Mouse (Mus musculus) c-Kit-positive CD71-negative TER-119-negative erythroid progenitor cells, embryonic 14.5 days (primary cell): ENCODE measurements at regions not wholly inside any gene's neighbourhood (a gene's known extent, or its start where the extent isn't known, plus 50 kb on each side); places are given as distances from the start of the nearest gene placed in this dataset.

Source experiments
- DNase-seq: peaks from one replicate; pipeline ENCODE4 v3.0.0-alpha.2; 2013; ENCODE audit warnings: low read depth

DNA sequence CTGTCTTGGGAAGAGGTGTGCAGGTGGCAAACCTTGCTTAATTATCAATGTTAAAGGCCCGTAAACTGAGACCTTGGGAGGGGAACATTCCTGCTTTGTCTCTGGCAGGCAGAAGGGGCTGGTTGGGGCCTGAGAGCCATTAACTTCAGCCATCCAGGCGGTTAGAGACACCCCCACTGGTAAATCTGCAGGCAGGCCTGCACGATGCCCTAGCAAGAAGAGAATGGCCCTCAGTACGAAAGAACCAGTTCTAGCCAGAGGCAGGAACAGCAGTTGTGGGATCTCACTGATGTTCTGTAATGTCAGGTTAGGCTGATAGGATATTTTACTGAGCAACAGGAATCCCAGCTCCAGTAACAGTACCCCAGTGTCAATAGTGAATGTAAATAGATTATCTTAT is 70.5 kb downstream of the Apip start:
- no peak for DNase-seq

DNA sequence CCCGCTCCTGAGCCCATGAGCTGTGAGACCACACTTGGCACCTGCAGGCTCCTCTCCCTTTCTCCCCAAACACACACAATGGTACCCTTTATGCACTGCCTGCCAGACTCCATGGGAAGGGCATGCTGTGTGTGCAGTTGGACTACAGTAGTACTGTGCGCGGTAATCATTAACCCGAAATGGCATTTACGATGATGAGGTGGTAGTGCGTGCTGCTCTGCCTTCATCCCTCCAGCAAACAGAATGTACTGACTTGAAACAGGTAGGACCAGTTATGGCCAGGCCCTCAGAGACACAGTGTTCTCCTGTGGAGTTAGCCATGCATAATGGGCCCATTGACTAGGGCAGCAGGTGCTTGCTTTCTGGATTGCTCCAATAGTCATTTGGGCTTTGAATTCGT is 70.9 kb downstream of the Apip start:
- no peak for DNase-seq

DNA sequence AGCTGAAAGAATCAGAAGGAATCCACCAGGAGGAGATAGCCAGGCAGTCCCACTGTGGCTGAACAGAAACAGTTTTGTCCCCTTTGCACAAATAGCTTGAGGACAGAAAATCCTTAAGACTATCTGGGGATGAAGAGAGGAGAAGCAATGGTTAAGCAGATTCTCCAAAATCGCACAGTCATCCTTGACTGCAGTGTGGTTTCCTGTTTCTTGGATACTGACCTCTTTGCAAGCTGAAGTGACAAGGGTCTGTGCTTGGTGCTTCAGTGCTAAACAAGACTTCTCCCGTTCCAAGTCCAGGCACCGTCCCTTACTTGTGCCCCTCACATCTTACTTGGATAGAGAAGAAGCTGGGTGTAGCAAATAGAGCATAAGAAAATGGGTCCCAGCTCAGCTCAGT is 71.6 kb downstream of the Apip start:
- peak; percentile 24 for DNase-seq

DNA sequence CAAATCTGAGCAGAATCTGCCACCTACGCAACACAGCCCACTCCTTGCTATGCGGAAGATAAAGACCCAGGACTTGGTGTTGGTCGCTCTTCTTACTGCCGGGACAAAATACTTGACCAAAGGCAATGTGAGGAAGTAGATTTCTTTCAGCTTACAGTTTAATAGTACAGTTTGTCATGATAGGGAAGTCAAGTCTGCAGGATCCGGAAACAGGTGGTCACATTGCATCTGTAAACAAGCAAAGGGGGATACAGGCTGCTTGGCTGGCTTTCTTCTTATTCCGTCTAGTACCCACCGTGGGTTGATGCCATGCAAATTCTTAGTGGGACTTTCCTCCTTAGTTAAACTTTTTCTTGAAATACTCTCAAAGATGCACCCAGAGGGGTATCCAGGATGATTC is 72.7 kb downstream of the Apip start:
- no peak for DNase-seq

DNA sequence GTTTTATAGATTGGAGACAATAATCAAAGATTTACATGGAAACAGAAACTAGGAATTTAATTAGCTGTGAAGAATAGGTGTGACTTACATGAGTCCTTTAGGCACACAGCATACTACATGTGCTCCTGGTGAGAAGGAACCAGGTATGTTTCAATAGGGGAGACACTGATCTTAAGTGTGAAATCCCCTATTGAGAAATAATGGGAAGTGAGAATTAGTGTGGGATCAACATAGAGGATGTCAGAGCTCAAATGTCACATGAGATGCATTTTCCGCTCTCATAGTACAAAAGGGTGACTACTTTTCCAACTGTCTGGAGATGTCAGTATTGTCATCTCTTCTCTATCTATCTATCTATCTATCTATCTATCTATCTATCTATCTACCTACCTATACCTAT is 79.8 kb downstream of the Apip start:
- no peak for DNase-seq

DNA sequence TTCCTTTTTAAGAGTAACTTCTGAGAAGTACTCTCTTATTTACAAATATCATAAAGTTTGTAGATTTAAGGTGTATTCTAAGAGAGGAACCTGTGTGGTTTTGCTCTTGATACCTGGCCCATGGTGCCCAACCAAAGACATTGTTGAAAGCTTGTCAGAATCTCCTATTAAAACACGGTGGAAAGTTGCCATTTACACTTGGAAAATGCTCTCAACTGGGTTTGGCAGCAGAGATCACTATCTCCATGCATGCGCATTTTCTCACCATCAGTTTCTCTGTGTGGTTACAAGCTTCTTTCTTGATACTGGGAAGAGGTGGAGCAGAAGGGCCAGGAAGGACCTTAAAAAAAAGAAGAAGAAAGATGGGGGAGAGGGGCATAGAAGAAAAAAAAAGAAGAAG is 94.3 kb downstream of the Apip start:
- no peak for DNase-seq

DNA sequence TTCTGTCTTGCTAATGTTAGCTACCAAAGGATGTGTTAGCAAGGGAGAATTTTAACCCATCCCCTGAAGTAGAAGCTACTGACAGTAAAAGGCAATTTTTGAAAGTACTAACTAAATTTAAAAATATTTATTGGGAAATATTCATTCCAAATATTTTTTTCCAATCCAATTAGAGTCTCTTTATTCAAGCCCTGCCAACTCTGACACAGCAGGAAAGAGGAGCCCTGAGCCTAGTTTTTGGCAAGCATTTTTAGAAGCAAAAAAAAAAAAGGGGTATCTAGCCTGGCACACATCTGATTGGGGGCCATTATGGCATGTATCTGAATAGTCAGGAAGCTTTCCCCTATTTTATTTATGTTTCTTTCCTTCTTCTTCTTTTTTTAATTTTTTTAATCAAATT is 94.8 kb downstream of the Apip start:
- DNase-seq: no peak

DNA sequence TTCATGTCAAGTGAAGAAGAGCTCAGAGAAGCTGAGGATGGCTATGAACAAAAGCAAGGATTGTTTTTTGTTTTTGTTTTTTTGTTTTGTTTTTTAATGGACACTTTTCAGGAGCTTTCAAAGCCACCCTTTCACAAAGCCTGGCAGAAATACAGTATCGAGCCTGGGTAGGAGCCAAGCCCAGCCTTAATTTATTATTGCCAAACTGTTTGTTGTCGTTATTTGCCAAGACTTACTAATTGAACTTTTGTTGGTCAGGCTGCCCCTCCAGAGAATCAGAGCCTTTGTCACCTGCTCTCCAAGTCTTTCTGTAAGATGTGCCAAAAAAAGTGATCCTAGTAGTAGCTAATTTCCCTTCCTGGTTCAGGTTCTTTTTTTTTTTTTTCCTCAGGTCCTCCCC is 103.9 kb downstream of the Apip start:
- no peak for DNase-seq

DNA sequence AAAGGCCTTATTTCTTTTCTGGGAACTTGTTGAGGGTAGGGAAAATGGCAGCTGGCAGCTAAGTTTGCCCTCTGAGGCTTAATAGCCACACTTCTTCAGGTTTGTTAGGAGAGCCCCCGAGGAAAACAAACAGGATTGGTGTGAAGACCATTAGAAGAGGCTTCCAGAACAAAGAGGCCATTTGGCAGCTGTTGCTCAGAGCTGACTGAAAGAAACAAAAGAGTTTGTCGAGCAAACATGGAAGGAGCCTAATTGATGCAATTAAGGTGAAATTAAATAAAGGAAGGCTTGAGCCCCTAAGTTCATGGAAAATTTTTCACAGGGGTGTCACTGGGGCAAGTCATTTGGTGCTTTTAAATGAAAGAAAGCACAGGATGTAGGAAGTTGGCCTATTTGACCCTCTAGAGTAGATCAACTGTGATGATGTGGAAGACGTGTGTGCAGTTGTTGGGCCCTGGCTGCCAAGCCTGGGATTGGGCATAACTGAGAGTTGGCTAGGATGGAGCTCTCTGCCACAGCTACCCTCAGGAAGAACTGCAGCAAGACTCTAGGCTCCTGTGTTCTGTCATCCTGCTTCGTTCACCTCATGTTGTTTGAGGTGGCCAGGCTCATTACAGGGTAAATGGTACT is 106.9 kb downstream of the Apip start:
- no peak for DNase-seq

DNA sequence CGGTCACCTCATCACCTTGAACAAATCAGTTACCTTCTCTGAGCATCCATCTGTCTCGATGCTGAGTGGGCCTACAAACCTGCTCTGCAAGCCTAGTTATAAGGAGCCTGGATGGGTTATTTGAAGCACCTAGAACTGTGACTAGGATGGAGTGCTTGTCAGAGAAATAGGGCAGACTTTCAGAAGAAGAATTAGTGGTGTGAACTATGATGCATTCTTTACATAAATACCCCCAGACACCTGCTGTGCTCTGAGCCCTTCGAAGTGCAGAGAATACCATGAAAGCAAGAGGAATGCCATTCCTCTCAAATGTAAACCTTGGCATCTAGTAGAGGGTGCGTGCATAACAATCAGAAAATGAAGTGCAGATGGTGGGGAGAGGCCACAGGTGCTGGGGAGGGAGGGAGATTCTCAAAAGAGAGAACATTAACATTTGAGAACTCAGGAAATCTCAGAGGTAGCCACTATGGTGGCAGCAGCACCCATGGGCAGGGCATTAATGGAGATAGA is 113.3 kb downstream of the Apip start:
- DNase-seq: no peak

DNA sequence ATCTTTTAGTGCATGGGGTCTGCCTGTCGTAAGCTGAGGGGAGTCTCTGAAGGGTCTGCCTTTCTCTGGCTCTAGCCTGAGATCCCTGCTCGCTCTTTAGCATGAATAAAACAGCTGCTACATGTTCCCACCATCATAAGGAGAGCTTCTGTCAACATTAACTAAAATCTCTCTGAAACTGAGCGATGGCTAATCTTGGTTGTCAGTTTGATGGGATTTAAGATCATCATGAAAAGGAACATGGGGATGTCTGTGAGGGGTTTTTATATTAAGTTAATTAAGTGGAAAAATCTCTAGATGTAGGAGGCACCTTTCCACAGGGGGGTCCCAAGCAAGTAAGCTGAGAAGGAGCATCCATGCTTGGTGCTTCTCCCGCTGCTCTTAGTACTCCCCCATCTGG is 110.5 kb downstream of the Ehf start:
- DNase-seq: no peak

DNA sequence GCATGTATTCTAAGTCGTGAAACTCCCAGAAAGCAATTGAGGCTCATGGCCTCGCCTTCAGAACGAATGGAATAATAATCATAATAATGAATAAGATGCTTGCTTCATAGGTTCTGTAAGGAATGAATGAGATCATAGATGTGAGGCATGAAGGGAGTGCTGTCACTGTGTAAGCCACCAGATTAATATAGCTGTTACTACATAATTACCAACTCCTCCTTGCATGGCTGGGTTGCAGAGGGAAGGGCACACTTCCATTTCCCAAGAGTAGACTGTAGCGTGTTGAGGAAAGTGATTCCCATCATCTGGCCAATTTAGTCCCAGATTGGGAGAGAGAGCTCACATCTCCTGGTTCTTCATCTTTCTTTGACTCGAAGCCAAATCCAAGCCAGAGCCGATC is 102.8 kb downstream of the Ehf start:
- DNase-seq: no peak

DNA sequence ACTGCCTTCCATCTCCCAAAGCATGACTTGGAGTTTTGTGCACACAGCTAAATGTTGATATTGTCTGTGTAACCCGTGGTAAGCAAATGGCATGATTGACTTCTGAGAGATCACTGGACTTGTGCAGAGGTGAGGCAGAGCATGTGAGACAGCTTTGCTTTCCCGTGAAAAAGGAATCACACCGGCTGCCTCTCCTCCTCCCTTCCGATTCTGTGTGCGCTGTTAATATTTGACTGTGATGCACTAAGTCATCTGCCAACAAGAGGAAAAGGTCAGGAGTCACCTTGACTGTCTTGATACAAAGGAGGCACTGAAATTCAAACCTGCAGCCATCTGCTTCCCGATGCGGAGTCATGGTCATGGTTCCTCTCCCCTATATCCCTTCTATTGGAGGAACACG is 98.0 kb downstream of the Ehf start:
- no peak for DNase-seq

DNA sequence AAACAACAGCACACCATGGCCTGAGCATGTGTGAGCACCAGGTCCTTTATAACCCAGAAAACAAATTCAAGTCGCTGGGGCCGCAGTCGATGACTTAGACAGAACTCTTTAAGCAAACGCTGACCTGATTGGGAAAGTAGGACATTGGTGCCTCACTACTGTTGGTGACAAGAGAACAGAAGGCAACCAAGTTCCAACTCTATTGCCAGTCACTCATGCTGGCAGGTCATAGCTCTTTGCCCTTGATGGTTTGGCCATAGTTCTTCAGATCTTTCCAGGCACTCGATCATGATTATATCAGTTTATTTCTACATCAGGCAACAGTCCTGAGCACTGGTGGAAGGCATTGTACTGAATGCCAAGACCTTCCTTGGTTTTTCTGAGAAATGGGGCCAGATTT is 94.7 kb downstream of the Ehf start:
- no peak for DNase-seq

DNA sequence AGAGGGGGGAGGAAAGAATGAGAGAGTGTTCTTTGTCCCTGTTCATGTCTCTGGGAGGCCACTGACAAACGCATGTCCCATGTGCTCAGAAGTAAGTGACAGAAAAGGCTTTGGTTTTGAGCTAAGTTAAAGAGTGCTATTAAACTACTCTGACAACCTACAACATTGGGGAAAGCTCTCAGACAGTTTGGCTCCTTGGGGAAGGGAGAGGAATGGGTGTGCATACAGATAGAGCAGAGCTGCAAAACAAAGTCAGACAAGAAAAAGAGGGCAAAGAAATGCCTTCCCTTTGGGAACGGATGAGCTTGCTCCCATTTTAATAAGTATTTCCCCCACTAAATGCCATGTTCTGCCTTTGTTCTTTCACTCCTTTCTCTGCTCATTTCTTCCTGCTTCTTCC is 94.0 kb downstream of the Ehf start:
- no peak for DNase-seq

DNA sequence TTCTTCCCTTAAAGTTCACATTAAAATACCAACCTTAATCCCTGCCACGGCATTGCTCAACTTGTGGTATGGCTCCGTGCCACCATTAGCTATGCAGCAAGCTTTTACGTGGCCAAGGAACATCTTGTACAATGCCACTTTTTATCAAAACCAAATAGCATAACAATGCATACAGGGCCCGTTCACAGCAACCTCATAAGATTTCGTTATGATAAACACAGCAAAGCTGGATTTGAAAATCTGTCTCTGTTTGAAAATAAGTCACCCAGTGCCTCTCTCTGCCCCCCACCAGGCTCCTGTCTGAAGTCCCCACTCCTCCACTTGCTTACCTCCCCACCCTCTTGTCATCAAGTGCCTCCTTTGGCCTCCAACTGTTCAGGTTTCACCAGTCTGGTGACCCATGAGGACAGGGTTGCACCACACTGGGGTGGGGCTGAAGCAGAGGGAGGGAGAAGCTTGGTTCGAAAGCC is 93.5 kb downstream of the Ehf start:
- no peak for DNase-seq

DNA sequence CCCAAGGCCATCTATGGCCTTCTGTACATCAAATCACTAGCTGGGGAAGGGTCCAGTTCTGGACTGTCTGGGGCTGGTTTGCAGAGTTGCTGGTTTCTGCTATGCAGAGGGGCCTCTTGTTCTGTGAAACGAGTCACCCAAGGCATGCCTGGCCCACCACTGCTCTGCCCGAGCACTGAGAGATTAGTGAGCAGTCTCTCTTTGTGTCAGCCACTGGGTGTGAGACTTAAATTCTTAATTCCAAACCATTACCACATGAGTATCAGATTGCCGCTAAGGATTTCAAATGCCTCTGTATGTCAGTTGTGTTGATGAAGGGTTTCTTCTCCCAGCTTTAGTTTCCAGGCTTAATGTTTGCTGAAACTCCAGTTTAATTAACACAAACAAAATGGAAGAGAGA is 91.9 kb downstream of the Ehf start:
- no peak for DNase-seq
